Mouse (Mus musculus) MEL (cell line): ENCODE data around the gene Sox30. TPM values are rescaled to one million over a fixed set of nuclear protein-coding genes. Genes with fewer than 3 reads are reported as not detected.

ENCODE experiments used
- DNase-seq: peaks from one replicate; pipeline ENCODE4 v3.0.0; 2011; ENCODE audit warnings: low read depth, low spot score
- H3K27ac ChIP-seq: 2 replicates; pipeline ENCODE4 v1.5.1; 2012; ENCODE audit warnings: low read depth, mild to moderate bottlenecking, control low read depth, low read length, moderate library complexity; ENCODE audit not compliant: control insufficient read depth
- H3K27me3 ChIP-seq, 2 experiments: fragments of 150-350 bp in 1 of 2; sonication (generic) in 1 of 2; 2 replicates each; pipeline ENCODE4 v1.6.1; 2012; ENCODE audit warnings: low read length in 2 of 2, mild to moderate bottlenecking in 2 of 2, improper control_type of control experiment in 1 of 2, moderate library complexity in 1 of 2; ENCODE audit not compliant: insufficient read depth in 2 of 2, control insufficient read depth in 1 of 2
- H3K36me3 ChIP-seq, 2 experiments: 2 replicates each; pipeline ENCODE4 v1.6.1; 2012 to 2014; ENCODE audit warnings: low read length in 2 of 2, improper control_type of control experiment in 1 of 2, inconsistent platforms in 1 of 2, mild to moderate bottlenecking in 1 of 2; ENCODE audit not compliant: insufficient read depth in 2 of 2, control insufficient read depth in 1 of 2
- H3K4me1 ChIP-seq, 2 experiments: fragments of 150-350 bp in 1 of 2; sonication (generic) in 1 of 2; 2 replicates each; pipeline ENCODE4 v1.6.1; 2012; ENCODE audit warnings: low read length in 2 of 2, improper control_type of control experiment in 1 of 2, mild to moderate bottlenecking in 1 of 2; ENCODE audit not compliant: insufficient read depth in 2 of 2, control insufficient read depth in 1 of 2
- H3K4me3 ChIP-seq, 2 experiments: fragments of 150-350 bp in 1 of 2; sonication (generic) in 1 of 2; 2 replicates each; pipeline ENCODE4 v1.5.1; 2012; ENCODE audit warnings: low read depth in 2 of 2, low read length in 2 of 2, mild to moderate bottlenecking in 2 of 2, moderate library complexity in 2 of 2, control low read depth in 1 of 2, improper control_type of control experiment in 1 of 2; ENCODE audit not compliant: control insufficient read depth in 1 of 2, insufficient read depth in 1 of 2
- H3K79me2 ChIP-seq: 2 replicates; pipeline ENCODE4 v1.6.1; 2012; ENCODE audit warnings: mild to moderate bottlenecking, low read length, moderate library complexity; ENCODE audit not compliant: control insufficient read depth, poor library complexity, insufficient read depth
- H3K9ac ChIP-seq: 2 replicates; pipeline ENCODE4 v1.6.1; 2012; ENCODE audit warnings: low read depth, mild to moderate bottlenecking, control low read depth, low read length, moderate library complexity; ENCODE audit not compliant: control insufficient read depth, poor library complexity, severe bottlenecking
- H3K9me3 ChIP-seq: fragments of 150-350 bp; sonication (generic); replicated peaks from 2 replicates; pipeline ENCODE4 v1.6.1; 2012; ENCODE audit warnings: mild to moderate bottlenecking, low read length, improper control_type of control experiment, moderate library complexity; ENCODE audit not compliant: insufficient read depth
- CHD2 ChIP-seq: IDR thresholded peaks from 2 replicates; pipeline ENCODE4 v1.6.1; 2011; ENCODE audit warnings: low read length, improper control_type of control experiment
- EP300 ChIP-seq, 2 experiments: IDR thresholded peaks; 2 replicates each; pipeline ENCODE4 v1.6.1; 2011; ENCODE audit warnings: improper control_type of control experiment in 2 of 2, low read length in 2 of 2, low read depth in 1 of 2, mild to moderate bottlenecking in 1 of 2
- GABPA ChIP-seq: IDR thresholded peaks from 2 replicates; pipeline ENCODE4 v1.6.1; 2012; ENCODE audit warnings: low read depth, mild to moderate bottlenecking, inconsistent platforms, low read length, improper control_type of control experiment, moderate library complexity
- HCFC1 ChIP-seq: IDR thresholded peaks from 2 replicates; pipeline ENCODE4 v1.6.1; 2012; ENCODE audit warnings: low read depth, mild to moderate bottlenecking, inconsistent platforms, low read length, improper control_type of control experiment, moderate library complexity
- KAT2A ChIP-seq: conservative IDR thresholded peaks from 2 replicates; pipeline ENCODE4 v1.6.1; 2012; ENCODE audit warnings: low read depth, low read length, improper control_type of control experiment, inconsistent platforms
- MAX ChIP-seq: IDR thresholded peaks from 2 replicates; pipeline ENCODE4 v1.6.1; 2011; ENCODE audit warnings: low read length, improper control_type of control experiment
- MAZ ChIP-seq: IDR thresholded peaks from 2 replicates; pipeline ENCODE4 v1.6.1; 2012; ENCODE audit warnings: low read depth, mild to moderate bottlenecking, inconsistent platforms, low read length, improper control_type of control experiment
- MXI1 ChIP-seq: IDR thresholded peaks from 2 replicates; pipeline ENCODE4 v1.6.1; 2011; ENCODE audit warnings: mild to moderate bottlenecking, low read depth, low read length, improper control_type of control experiment
- POLR2A ChIP-seq, 2 experiments: IDR thresholded peaks; 2 replicates each; pipeline ENCODE4 v1.6.1; 2011 to 2012; ENCODE audit warnings: low read length in 2 of 2, mild to moderate bottlenecking in 2 of 2, control low read depth in 1 of 2, improper control_type of control experiment in 1 of 2, low read depth in 1 of 2, moderate library complexity in 1 of 2; ENCODE audit not compliant: control insufficient read depth in 1 of 2, insufficient read depth in 1 of 2, poor library complexity in 1 of 2
- POLR2AphosphoS2 ChIP-seq: IDR thresholded peaks from 2 replicates; pipeline ENCODE4 v1.6.1; 2011; ENCODE audit warnings: low read length, improper control_type of control experiment
- POLR2AphosphoS5 ChIP-seq: IDR thresholded peaks from 2 replicates; pipeline ENCODE4 v1.6.1; 2012; ENCODE audit warnings: low read depth, borderline replicate concordance, mild to moderate bottlenecking, inconsistent platforms, low read length, moderate library complexity, mixed read lengths
- SIN3A ChIP-seq: IDR thresholded peaks from 2 replicates; pipeline ENCODE4 v1.6.1; 2012; ENCODE audit warnings: low read length, improper control_type of control experiment, inconsistent platforms
- TAL1 ChIP-seq: IDR thresholded peaks from 2 replicates; pipeline ENCODE4 v1.6.1; 2012; ENCODE audit warnings: mild to moderate bottlenecking, inconsistent platforms, low read length, moderate library complexity, mixed read lengths
- TBP ChIP-seq: IDR thresholded peaks from 2 replicates; pipeline ENCODE4 v1.8.0; 2011; ENCODE audit warnings: low read depth, low read length, improper control_type of control experiment
- UBTF ChIP-seq: IDR thresholded peaks from 2 replicates; pipeline ENCODE4 v1.6.1; 2012; ENCODE audit warnings: low read depth, mild to moderate bottlenecking, inconsistent platforms, low read length, improper control_type of control experiment, moderate library complexity, borderline replicate concordance; ENCODE audit not compliant: insufficient read depth
- USF2 ChIP-seq, 2 experiments: IDR thresholded peaks; 2 replicates each; pipeline ENCODE4 v1.6.1; 2011 to 2012; ENCODE audit warnings: improper control_type of control experiment in 2 of 2, low read length in 2 of 2, borderline replicate concordance in 1 of 2, inconsistent platforms in 1 of 2, low read depth in 1 of 2, mild to moderate bottlenecking in 1 of 2; ENCODE audit not compliant: insufficient read depth in 1 of 2
- ZMIZ1 ChIP-seq: IDR thresholded peaks from 2 replicates; pipeline ENCODE4 v1.6.1; 2012; ENCODE audit warnings: low read depth, mild to moderate bottlenecking, inconsistent platforms, low read length, improper control_type of control experiment, moderate library complexity
- polyA plus RNA-seq, 2 experiments: library from polyadenylated mRNA; stranded (reverse) in 1 of 2; unstranded in 1 of 2; fragments of >175 nt in 1 of 2; fragments of >200 nt in 1 of 2; gene quantifications; 2 replicates each; pipeline versions ENCODE4 v1.2.1 to v1.2.4; 2012; ENCODE audit warnings: low replicate concordance in 2 of 2, low read depth in 1 of 2; ENCODE audit not compliant: insufficient read length in 2 of 2, insufficient read depth in 1 of 2, missing spikeins in 1 of 2
- total RNA-seq: library from RNA; depleted of rRNA; stranded (reverse); fragments of 300-350 nt; gene quantifications from 2 replicates; pipeline ENCODE4 v1.2.3, GENCODE M21; 2012

Sox30 gene
- total and polyA plus RNA-seq, 3 experiments = not detected

DNA sequence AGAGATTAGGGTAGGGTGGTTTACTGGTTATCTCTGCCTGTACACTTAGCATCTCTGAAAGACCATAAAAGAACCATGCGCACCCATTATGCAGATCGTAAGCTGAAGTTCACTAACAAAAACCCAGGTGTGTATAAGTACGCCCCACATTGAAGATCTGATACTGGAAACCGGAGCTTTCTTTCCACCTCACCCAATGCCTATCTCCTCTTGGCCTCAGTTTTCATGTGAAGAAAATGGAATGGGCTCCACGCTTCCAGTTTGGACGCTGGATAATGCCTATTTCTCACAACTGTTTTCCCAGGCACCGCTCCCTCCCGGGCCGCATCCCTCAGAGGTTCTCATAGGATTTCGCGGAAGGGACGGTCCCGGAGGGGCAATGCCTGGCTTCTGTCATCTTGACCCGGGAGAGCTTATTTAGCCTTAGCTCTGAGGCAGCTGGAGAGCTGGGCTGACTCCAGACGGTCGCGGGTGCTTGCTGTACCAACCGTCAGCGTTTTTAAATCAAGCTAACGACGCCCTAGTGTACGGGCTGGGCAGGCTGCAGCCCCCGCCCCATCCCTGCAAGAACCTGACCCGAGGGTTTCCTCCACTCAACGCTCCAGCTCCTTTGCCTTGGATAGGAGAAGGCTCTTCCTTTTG, 76.8 kb downstream of the Sox30 start (continued):
- TF ChIP-seq USF2 (IDR thresholded peaks at IDR 0.05; ENCODE audit: borderline replicate concordance in 1 of 2, insufficient read depth in 1 of 2, low read depth in 1 of 2, low read length in 2 of 2) (no peak), ZMIZ1 (no peak), POLR2A (IDR thresholded peaks at IDR 0.05; ENCODE audit: control insufficient read depth in 1 of 2, insufficient read depth in 1 of 2, low read depth in 1 of 2, low read length in 2 of 2, poor library complexity in 1 of 2) (no peak)
- TF ChIP-seq, all 39 proteins: peak for 0

DNA sequence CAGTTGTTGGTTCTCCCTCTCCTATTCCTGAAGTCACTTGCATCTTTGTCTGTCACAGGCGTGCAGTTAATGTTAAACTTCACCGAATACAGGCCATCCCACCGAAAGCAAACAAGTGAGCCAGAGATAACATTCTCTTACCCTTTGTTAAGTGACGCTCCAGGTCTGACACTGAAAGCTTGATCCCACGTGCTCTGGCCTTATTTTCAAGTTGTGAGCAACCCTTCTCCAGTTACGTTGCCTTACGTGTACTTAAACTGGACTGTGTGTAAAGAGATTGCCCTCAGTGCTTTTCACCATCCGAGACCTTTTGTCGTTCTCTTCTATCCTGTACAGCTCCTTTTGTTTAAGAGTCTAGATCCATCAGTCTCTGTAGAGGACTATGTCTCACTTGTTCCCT, 77.9 kb downstream of the Sox30 start:
- Histone ChIP-seq H3K27me3 (no peaks in the 10 kb centered on the region), H3K79me2 (no peaks in the 10 kb centered on the region), H3K9me3 (no peaks in the 10 kb centered on the region), H3K36me3 (peaks cover 0 to 5% of the 10 kb centered on the region in 2 experiments; a peak in 1 of 4 replicates), H3K4me3 (no peak overlapping the region), H3K4me1 (peaks cover 3 to 4% of the 10 kb centered on the region in 2 experiments; a peak in 3 of 4 replicates), H3K9ac (no peak overlapping the region), H3K27ac (no peak overlapping the region)
- no peak for DNase-seq
- TF ChIP-seq GABPA = no peak
- TF ChIP-seq POLR2AphosphoS2 = no peak
- TF ChIP-seq HCFC1 = no peak
- TF ChIP-seq MAZ = no peak
- no peak for TF ChIP-seq TBP
- no peak for TF ChIP-seq SIN3A
- no peak for TF ChIP-seq EP300 (IDR thresholded peaks at IDR 0.05; ENCODE audit: low read depth in 1 of 2, low read length in 2 of 2)
- TF ChIP-seq CHD2 = no peak
- TF ChIP-seq KAT2A = no peak
- TF ChIP-seq POLR2AphosphoS5 = no peak
- TF ChIP-seq MXI1 = no peak
- no peak for TF ChIP-seq MAX
- TF ChIP-seq UBTF = no peak

DNA sequence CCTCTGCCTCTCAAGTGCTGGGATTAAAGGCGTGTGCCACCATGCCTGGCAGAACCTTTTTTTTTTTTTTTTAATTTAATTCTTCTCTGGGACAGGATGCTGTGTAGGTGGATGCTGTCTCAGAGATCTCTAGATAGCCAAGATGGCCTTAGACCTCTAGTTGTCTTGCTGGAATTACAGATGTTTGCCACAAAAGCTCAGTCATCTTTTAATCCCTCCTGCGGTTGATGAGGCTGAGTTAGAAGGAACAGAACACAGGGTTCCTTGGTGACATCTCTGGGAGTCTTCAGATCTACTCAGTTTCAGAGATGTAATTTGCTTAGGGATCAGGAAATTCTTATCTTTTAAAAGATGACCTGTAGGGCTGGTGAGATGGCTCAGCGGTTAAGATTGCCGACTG, 78.8 kb downstream of the Sox30 start:
- Histone ChIP-seq H3K9me3 (no peaks in the 10 kb centered on the region), H3K36me3 (peaks cover 0 to 5% of the 10 kb centered on the region in 2 experiments; a peak in 1 of 4 replicates), H3K27ac (no peak overlapping the region), H3K79me2 (no peaks in the 10 kb centered on the region), H3K9ac (no peak overlapping the region), H3K4me3 (no peak overlapping the region), H3K27me3 (no peaks in the 10 kb centered on the region), H3K4me1 (peaks cover 3 to 4% of the 10 kb centered on the region in 2 experiments; a peak in 3 of 4 replicates)
- no peak for DNase-seq
- TF ChIP-seq GABPA = no peak
- no peak for TF ChIP-seq TAL1
